Mouse (Mus musculus): ENCODE data around the gene Cavin4. TPM values are rescaled to one million over a fixed set of nuclear protein-coding genes. Genes with fewer than 3 reads are reported as not detected.

Cavin4 gene
- polyA plus RNA-seq, 1 experiment: not detected

- WGBS: 79% methylated on average over 6 of the region's 6 CpGs
- TF ChIP-seq POLR2A (IDR thresholded peaks at IDR 0.05; ENCODE audit: borderline replicate concordance, control insufficient read depth, low read depth, low read length): no peak
- TF ChIP-seq CTCF (IDR thresholded peaks at IDR 0.05; ENCODE audit: control insufficient read depth, insufficient read depth, low read length): no peak
- no peak overlapping the region for H3K4me3 ChIP-seq (replicated peaks; ENCODE audit: control insufficient read depth, low read depth, low read length)
- no peaks in the 10 kb centered on the region for H3K4me1 ChIP-seq (ENCODE audit: control insufficient read depth, insufficient read depth, low read length)
- H3K27ac ChIP-seq (ENCODE audit: control insufficient read depth, insufficient read depth, low read depth, low read length, poor library complexity): no peak overlapping the region
These were observed 29.8 kb upstream of the Cavin4 start for GRCm38 (mm10) chr4:48633529-48633928.

DNA sequence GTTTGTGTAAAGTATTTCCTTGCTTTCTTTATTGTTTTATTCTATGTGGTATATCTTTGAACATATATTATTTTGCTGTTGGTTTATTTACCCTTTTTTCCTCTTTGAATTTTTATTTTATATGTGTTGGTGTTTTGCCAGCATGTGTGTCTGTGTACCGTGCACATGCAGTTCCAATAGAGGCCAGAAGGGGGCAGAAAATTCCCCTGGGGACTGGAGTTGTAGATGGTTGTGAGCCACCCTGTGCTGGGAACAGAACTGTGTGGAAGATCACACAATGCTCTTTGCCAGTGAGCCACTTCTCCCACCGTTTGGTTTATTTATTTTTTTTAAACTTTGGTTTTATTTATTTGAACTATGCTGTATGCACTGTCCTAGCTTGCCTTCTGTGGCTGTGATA, 29.3 kb upstream of the Cavin4 start:
- WGBS: 58% methylated on average over 2 of the region's 2 CpGs
- TF ChIP-seq CTCF (IDR thresholded peaks at IDR 0.05; ENCODE audit: control insufficient read depth, insufficient read depth, low read length) (no peak), POLR2A (IDR thresholded peaks at IDR 0.05; ENCODE audit: borderline replicate concordance, control insufficient read depth, low read depth, low read length) (no peak)
- H3K27ac ChIP-seq (ENCODE audit: control insufficient read depth, insufficient read depth, low read depth, low read length, poor library complexity): no peak overlapping the region

DNA sequence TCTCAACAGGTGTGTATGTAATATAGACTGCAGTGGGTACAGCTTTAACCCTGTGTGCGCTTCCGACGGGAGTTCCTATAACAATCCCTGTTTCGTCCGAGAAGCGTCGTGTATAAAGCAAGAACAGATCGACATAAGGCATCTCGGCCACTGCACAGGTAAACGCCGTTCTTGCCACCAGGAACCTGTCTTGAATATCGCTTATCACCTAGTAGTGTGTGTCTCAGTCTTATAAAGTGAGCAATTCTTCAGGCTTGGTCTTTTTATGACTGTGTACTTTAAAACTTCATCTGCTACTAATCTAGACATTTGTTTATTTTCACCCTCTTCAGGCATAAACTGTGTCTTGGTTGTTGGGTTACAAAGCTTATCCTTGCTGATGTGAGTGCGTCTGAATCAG, 26.5 kb upstream of the Cavin4 start:
- TF ChIP-seq CTCF (IDR thresholded peaks at IDR 0.05; ENCODE audit: control insufficient read depth, insufficient read depth, low read length): no peak
- no peak for TF ChIP-seq POLR2A (IDR thresholded peaks at IDR 0.05; ENCODE audit: borderline replicate concordance, control insufficient read depth, low read depth, low read length)
- no peaks in the 10 kb centered on the region for H3K4me1 ChIP-seq (ENCODE audit: control insufficient read depth, insufficient read depth, low read length)
- 93% methylated on average over 13 of the region's 13 CpGs for WGBS
- H3K4me3 ChIP-seq (replicated peaks; ENCODE audit: control insufficient read depth, low read depth, low read length): no peak overlapping the region
- no peak overlapping the region for H3K27ac ChIP-seq (ENCODE audit: control insufficient read depth, insufficient read depth, low read depth, low read length, poor library complexity)

More for the DNA sequence above, 29.3 kb upstream of the Cavin4 start:
- no peaks in the 10 kb centered on the region for H3K4me1 ChIP-seq (ENCODE audit: control insufficient read depth, insufficient read depth, low read length)
- no peak overlapping the region for H3K4me3 ChIP-seq (replicated peaks; ENCODE audit: control insufficient read depth, low read depth, low read length)

DNA sequence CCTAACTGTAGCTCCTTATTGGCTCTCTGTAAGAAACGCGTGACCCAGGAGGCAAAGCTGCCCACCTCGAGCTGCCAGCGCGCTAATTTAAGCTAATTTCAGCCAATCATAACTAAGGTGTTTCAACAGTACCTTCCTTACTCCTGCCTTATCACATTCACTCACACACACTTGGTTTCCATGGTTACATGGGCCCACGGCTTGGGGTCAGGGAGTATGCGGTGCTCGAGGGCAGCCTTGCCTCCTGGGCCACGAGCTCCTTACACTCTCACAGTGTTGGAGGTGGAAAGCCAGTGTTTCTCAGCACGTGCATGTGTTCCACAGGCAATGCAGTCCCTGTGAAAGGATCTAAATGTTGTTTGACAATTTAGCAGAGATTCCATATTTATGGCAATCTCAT, 25.2 kb upstream of the Cavin4 start:
- Histone ChIP-seq H3K4me3 (replicated peaks; ENCODE audit: control insufficient read depth, low read depth, low read length) (no peak overlapping the region), H3K27ac (ENCODE audit: control insufficient read depth, insufficient read depth, low read depth, low read length, poor library complexity) (no peak overlapping the region), H3K4me1 (ENCODE audit: control insufficient read depth, insufficient read depth, low read length) (no peaks in the 10 kb centered on the region)
- TF ChIP-seq POLR2A (IDR thresholded peaks at IDR 0.05; ENCODE audit: borderline replicate concordance, control insufficient read depth, low read depth, low read length): no peak
- 82% methylated on average over 10 of the region's 10 CpGs for WGBS

DNA sequence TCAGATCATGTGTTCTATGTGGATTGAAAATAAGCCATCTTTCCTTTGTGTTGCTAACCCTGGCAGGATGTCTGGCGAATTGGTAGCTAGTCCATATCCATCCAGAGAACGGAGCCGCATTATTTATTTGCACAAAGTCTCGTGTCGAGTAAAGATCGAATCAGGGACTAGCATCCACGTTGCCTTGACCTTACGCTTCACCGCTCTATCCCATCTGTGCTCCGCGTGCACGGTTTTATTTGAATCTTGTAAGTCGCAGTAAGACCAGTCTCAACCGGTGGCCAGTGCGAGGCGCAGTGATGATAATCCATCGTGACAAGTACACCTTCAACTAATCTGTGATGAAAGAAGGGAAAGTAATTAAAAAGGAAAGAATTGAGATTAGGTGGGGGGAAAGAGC, 23.8 kb upstream of the Cavin4 start:
- no peaks in the 10 kb centered on the region for H3K4me1 ChIP-seq (ENCODE audit: control insufficient read depth, insufficient read depth, low read length)
- no peak overlapping the region for H3K27ac ChIP-seq (ENCODE audit: control insufficient read depth, insufficient read depth, low read depth, low read length, poor library complexity)
- H3K4me3 ChIP-seq (replicated peaks; ENCODE audit: control insufficient read depth, low read depth, low read length): no peak overlapping the region
- 95% methylated on average over 17 of the region's 17 CpGs for WGBS
- TF ChIP-seq CTCF (IDR thresholded peaks at IDR 0.05; ENCODE audit: control insufficient read depth, insufficient read depth, low read length): no peak
- TF ChIP-seq POLR2A (IDR thresholded peaks at IDR 0.05; ENCODE audit: borderline replicate concordance, control insufficient read depth, low read depth, low read length): no peak

- H3K4me1 ChIP-seq (ENCODE audit: control insufficient read depth, insufficient read depth, low read length): no peaks in the 10 kb centered on the region
- 82% methylated on average over 6 of the region's 6 CpGs for WGBS
- no peak overlapping the region for H3K4me3 ChIP-seq (replicated peaks; ENCODE audit: control insufficient read depth, low read depth, low read length)
These were observed 19.5 kb upstream of the Cavin4 start for GRCm38 (mm10) chr4:48643801-48644200.

GRCm38 (mm10) chr4:48646143-48646542, 17.2 kb upstream of the Cavin4 start:
- H3K4me1 ChIP-seq (ENCODE audit: control insufficient read depth, insufficient read depth, low read length): no peaks in the 10 kb centered on the region
- 89% methylated on average over 5 of the region's 5 CpGs for WGBS
- H3K4me3 ChIP-seq (replicated peaks; ENCODE audit: control insufficient read depth, low read depth, low read length): no peak overlapping the region
- TF ChIP-seq CTCF (IDR thresholded peaks at IDR 0.05; ENCODE audit: control insufficient read depth, insufficient read depth, low read length) (no peak), POLR2A (IDR thresholded peaks at IDR 0.05; ENCODE audit: borderline replicate concordance, control insufficient read depth, low read depth, low read length) (no peak)
- no peak overlapping the region for H3K27ac ChIP-seq (ENCODE audit: control insufficient read depth, insufficient read depth, low read depth, low read length, poor library complexity)

More at GRCm38 (mm10) chr4:48643801-48644200, 19.5 kb upstream of the Cavin4 start:
- TF ChIP-seq CTCF (IDR thresholded peaks at IDR 0.05; ENCODE audit: control insufficient read depth, insufficient read depth, low read length) (no peak), POLR2A (IDR thresholded peaks at IDR 0.05; ENCODE audit: borderline replicate concordance, control insufficient read depth, low read depth, low read length) (no peak)
- H3K27ac ChIP-seq (ENCODE audit: control insufficient read depth, insufficient read depth, low read depth, low read length, poor library complexity): no peak overlapping the region

- TF ChIP-seq CTCF (IDR thresholded peaks at IDR 0.05; ENCODE audit: control insufficient read depth, insufficient read depth, low read length) (no peak), POLR2A (IDR thresholded peaks at IDR 0.05; ENCODE audit: borderline replicate concordance, control insufficient read depth, low read depth, low read length) (no peak)
- WGBS: 80% methylated on average over 10 of the region's 10 CpGs
- Histone ChIP-seq H3K27ac (ENCODE audit: control insufficient read depth, insufficient read depth, low read depth, low read length, poor library complexity) (no peak overlapping the region), H3K4me1 (ENCODE audit: control insufficient read depth, insufficient read depth, low read length) (no peaks in the 10 kb centered on the region), H3K4me3 (replicated peaks; ENCODE audit: control insufficient read depth, low read depth, low read length) (no peak overlapping the region)
These were observed 12.5 kb upstream of the Cavin4 start for GRCm38 (mm10) chr4:48650617-48651360.

DNA sequence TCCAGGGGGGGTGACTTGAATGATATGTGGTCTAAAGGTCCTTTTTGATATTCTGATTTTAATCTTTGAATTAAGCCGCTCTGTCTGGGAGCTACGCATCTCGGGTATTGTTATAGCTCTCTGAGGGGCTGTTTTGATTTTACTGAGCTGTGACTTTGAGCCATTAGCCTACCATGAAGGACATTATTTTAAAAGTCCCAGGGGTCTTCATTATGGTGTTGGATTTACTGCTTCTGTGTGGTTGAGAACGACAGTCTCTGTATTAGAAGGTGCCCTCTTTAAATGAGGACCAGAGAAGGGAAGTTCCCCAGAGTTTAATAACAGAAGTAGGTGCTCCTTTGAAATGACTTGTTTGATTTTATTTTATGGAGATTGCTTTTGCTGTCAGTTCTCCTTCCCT, 9.2 kb upstream of the Cavin4 start:
- H3K4me3 ChIP-seq (replicated peaks; ENCODE audit: control insufficient read depth, low read depth, low read length): no peak overlapping the region
- H3K4me1 ChIP-seq (ENCODE audit: control insufficient read depth, insufficient read depth, low read length): no peaks in the 10 kb centered on the region; the same call in 1 of the 2 replicates
- TF ChIP-seq CTCF (IDR thresholded peaks at IDR 0.05; ENCODE audit: control insufficient read depth, insufficient read depth, low read length) (no peak), POLR2A (IDR thresholded peaks at IDR 0.05; ENCODE audit: borderline replicate concordance, control insufficient read depth, low read depth, low read length) (no peak)
- WGBS: 83% methylated on average over 4 of the region's 4 CpGs
- no peak overlapping the region for H3K27ac ChIP-seq (ENCODE audit: control insufficient read depth, insufficient read depth, low read depth, low read length, poor library complexity)
